Mouse (Mus musculus): ENCODE measurements around the gene Ift22. TPM values are rescaled to one million over a fixed set of nuclear protein-coding genes. Genes with fewer than 3 reads are reported as not detected.

The Ift22 gene
- polyA plus RNA-seq, 2 experiments, result 2.5 to 9.9 TPM

GRCm38 (mm10) chr5:136863961-136864674 lies 43.8 kb upstream of the Ift22 start:
- no peak overlapping the region for H3K27ac ChIP-seq
- peak; percentile 21; the same call in 1 of the 2 replicates for ATAC-seq (ENCODE audit: insufficient read depth)

DNA sequence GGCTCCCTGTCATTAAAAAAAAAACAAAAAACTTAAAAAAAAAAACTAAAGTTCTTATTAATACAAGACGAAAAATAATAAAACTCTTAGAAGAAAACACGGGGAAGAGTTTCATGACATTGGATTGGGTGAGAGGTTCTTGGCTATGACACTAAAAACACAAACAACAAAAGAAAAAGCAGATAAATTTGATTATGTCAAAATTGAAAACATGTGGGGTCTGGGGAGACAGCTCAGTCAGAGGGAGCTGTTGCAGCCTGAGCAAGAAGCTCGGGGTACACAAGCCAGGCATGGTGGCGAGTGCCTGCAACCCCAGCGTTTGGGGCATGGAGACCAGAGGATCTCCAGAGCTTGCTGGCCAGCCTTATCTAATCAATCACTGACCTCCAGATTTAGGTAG lies 40.2 kb upstream of the Ift22 start:
- H3K27ac ChIP-seq, result no peak overlapping the region
- TF ChIP-seq CTCF (IDR thresholded peaks at IDR 0.05; ENCODE audit: low read depth), result no peak
- H3K4me1 ChIP-seq (replicated peaks; ENCODE audit: control insufficient read depth in 2 of 2, insufficient read depth in 2 of 2, low read length in 1 of 2), result peaks cover 0 to 7% of the 10 kb centered on the region in 2 experiments; a peak in 2 of 4 replicates
- DNase-seq (ENCODE audit: low read depth in 3 of 3, low spot score in 3 of 3) (no peak), ATAC-seq (ENCODE audit: insufficient read depth) (no peak)
- H3K4me2 ChIP-seq (ENCODE audit: low read depth), result no peak overlapping the region
- no peaks in the 10 kb centered on the region for H3K27me3 ChIP-seq (ENCODE audit: control insufficient read depth, insufficient read depth, low read length)
- H3K9me3 ChIP-seq (ENCODE audit: control insufficient read depth, low read length), result no peaks in the 10 kb centered on the region
- H3K9ac ChIP-seq (replicated peaks), result no peak overlapping the region
- no peaks in the 10 kb centered on the region for H3K36me3 ChIP-seq (replicated peaks; ENCODE audit: control insufficient read depth, insufficient read depth, low read depth)
- 54% methylated on average over 5 of the region's 5 CpGs for WGBS (ENCODE audit: insufficient replicate concordance)
- no peak overlapping the region for H3K4me3 ChIP-seq (ENCODE audit: insufficient read depth in 1 of 2, low read depth in 2 of 2, low read length in 2 of 2)

More at GRCm38 (mm10) chr5:136863961-136864674, 43.8 kb upstream of the Ift22 start:
- Histone ChIP-seq H3K27me3 (ENCODE audit: control insufficient read depth, insufficient read depth, low read length) (no peaks in the 10 kb centered on the region), H3K4me2 (ENCODE audit: low read depth) (no peak overlapping the region), H3K36me3 (replicated peaks; ENCODE audit: control insufficient read depth, insufficient read depth, low read depth) (no peaks in the 10 kb centered on the region), H3K4me3 (ENCODE audit: insufficient read depth in 1 of 2, low read depth in 2 of 2, low read length in 2 of 2) (no peak overlapping the region), H3K9me3 (ENCODE audit: control insufficient read depth, low read length) (no peaks in the 10 kb centered on the region), H3K4me1 (replicated peaks; ENCODE audit: control insufficient read depth in 2 of 2, insufficient read depth in 2 of 2, low read length in 1 of 2) (peaks cover 0 to 7% of the 10 kb centered on the region in 2 experiments; a peak in 2 of 4 replicates), H3K9ac (replicated peaks) (no peak overlapping the region)
- TF ChIP-seq CTCF (IDR thresholded peaks at IDR 0.05; ENCODE audit: low read depth) (no peak), EP300 (IDR thresholded peaks at IDR 0.05; ENCODE audit: low read depth) (no peak)
- 5% methylated on average over 14 of the region's 14 CpGs for WGBS (ENCODE audit: insufficient replicate concordance)
- DNase-seq (ENCODE audit: low read depth in 3 of 3, low spot score in 3 of 3), result peak in 1 of 3 experiments; percentile 3

DNA sequence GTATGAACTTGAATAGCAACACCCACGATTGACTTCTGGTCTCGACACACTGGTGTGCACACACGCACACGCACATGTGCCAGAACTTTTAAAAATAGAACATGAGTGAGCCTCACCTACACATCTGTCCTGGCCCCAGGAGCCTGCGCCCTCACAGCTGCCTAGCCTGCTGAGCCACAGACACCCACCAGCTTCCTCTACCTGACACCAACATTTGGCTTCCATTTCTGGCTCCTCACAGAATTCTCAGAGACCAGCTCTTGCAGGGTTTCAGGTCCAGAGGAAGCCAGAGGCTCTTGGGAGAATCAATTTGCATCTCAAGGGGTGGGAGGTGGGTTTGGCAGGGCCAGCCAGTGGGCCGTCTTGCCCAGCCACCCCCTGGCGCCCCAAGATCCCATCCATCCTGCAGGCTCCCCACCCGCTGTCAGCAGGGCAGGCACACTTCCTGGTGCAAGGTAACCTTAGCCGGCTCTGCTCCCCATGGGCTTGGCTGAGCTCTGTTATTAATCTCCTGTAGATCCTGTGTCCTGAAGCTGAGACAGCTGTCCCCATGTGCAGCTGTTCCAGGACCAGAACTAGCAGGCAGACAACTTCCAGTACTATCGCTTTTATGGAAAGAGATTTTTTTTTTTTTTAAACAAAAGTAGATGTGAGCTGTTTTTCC lies 38.4 kb upstream of the Ift22 start:
- no peak overlapping the region for H3K4me3 ChIP-seq (ENCODE audit: insufficient read depth in 1 of 2, low read depth in 2 of 2, low read length in 2 of 2)
- H3K9ac ChIP-seq (replicated peaks), result no peak overlapping the region
- TF ChIP-seq EP300 (IDR thresholded peaks at IDR 0.05; ENCODE audit: low read depth) (no peak), CTCF (IDR thresholded peaks at IDR 0.05; ENCODE audit: low read depth) (no peak)
- ATAC-seq (ENCODE audit: insufficient read depth) (no peak), DNase-seq (ENCODE audit: low read depth in 3 of 3, low spot score in 3 of 3) (no peak)
- H3K27ac ChIP-seq, result no peak overlapping the region
- no peaks in the 10 kb centered on the region for H3K9me3 ChIP-seq (ENCODE audit: control insufficient read depth, low read length)
- no peak overlapping the region for H3K4me2 ChIP-seq (ENCODE audit: low read depth)
- no peaks in the 10 kb centered on the region; a peak in 1 of 4 replicates for H3K4me1 ChIP-seq (replicated peaks; ENCODE audit: control insufficient read depth in 2 of 2, insufficient read depth in 2 of 2, low read length in 1 of 2)
- WGBS (ENCODE audit: insufficient replicate concordance), result 63% methylated on average over 10 of the region's 10 CpGs
- H3K27me3 ChIP-seq (ENCODE audit: control insufficient read depth, insufficient read depth, low read length), result no peaks in the 10 kb centered on the region
- no peaks in the 10 kb centered on the region for H3K36me3 ChIP-seq (replicated peaks; ENCODE audit: control insufficient read depth, insufficient read depth, low read depth)

- H3K4me3 ChIP-seq (ENCODE audit: insufficient read depth in 1 of 2, low read depth in 2 of 2, low read length in 2 of 2), result no peak overlapping the region
- TF ChIP-seq CTCF (IDR thresholded peaks at IDR 0.05; ENCODE audit: low read depth) (no peak), EP300 (IDR thresholded peaks at IDR 0.05; ENCODE audit: low read depth) (no peak)
- no peak overlapping the region for H3K4me2 ChIP-seq (ENCODE audit: low read depth)
- DNase-seq (ENCODE audit: low read depth in 3 of 3, low spot score in 3 of 3) (no peak), ATAC-seq (ENCODE audit: insufficient read depth) (no peak)
- no peak overlapping the region for H3K27ac ChIP-seq
- no peaks in the 10 kb centered on the region for H3K9me3 ChIP-seq (ENCODE audit: control insufficient read depth, low read length)
- H3K9ac ChIP-seq (replicated peaks), result no peak overlapping the region
- H3K4me1 ChIP-seq (replicated peaks; ENCODE audit: control insufficient read depth in 2 of 2, insufficient read depth in 2 of 2, low read length in 1 of 2), result no peaks in the 10 kb centered on the region
- WGBS (ENCODE audit: insufficient replicate concordance), result 74% methylated on average over 8 of the region's 8 CpGs
- no peaks in the 10 kb centered on the region for H3K27me3 ChIP-seq (ENCODE audit: control insufficient read depth, insufficient read depth, low read length)
- H3K36me3 ChIP-seq (replicated peaks; ENCODE audit: control insufficient read depth, insufficient read depth, low read depth), result no peaks in the 10 kb centered on the region
Measured at GRCm38 (mm10) chr5:136872417-136872816, 35.5 kb upstream of the Ift22 start.

DNA sequence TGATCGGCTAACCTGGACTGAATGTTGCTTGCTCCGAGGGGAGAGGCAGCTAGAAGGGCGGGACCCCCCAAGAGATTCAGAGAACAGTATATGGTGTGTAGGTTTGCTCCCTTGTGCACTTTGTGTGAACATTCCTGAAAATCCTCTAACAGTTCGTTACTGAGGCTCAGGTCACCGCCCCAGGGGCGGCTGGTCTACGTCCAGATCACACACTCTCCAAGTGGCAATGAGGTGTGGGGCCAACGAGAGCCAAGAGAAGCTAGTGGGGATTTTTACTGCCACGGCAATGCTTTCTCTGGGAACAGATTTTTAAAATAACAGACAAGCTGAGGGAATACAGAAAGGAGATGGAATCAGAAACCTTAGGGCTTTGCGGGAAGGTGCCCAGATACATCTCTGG lies 33.7 kb upstream of the Ift22 start:
- Histone ChIP-seq H3K27ac (no peak overlapping the region), H3K4me1 (replicated peaks; ENCODE audit: control insufficient read depth in 2 of 2, insufficient read depth in 2 of 2, low read length in 1 of 2) (no peaks in the 10 kb centered on the region), H3K4me3 (ENCODE audit: insufficient read depth in 1 of 2, low read depth in 2 of 2, low read length in 2 of 2) (no peak overlapping the region), H3K36me3 (replicated peaks; ENCODE audit: control insufficient read depth, insufficient read depth, low read depth) (no peaks in the 10 kb centered on the region), H3K9ac (replicated peaks) (no peak overlapping the region), H3K9me3 (ENCODE audit: control insufficient read depth, low read length) (no peaks in the 10 kb centered on the region), H3K4me2 (ENCODE audit: low read depth) (no peak overlapping the region), H3K27me3 (ENCODE audit: control insufficient read depth, insufficient read depth, low read length) (no peaks in the 10 kb centered on the region)
- no peak for ATAC-seq (ENCODE audit: insufficient read depth)
- no peak for TF ChIP-seq CTCF (IDR thresholded peaks at IDR 0.05; ENCODE audit: low read depth)
- TF ChIP-seq EP300 (IDR thresholded peaks at IDR 0.05; ENCODE audit: low read depth), result no peak
- 65% methylated on average over 10 of the region's 10 CpGs for WGBS (ENCODE audit: insufficient replicate concordance)
- DNase-seq (ENCODE audit: low read depth in 3 of 3, low spot score in 3 of 3), result no peak

All from liver, embryonic 14.5 days (tissue).